Mouse (Mus musculus) megakaryocyte, embryonic 14.5 days (primary cell): ENCODE measurements around the gene Gm1043.

Experiments
- FLI1 ChIP-seq: IDR thresholded peaks from 2 replicates; pipeline ENCODE4 v1.6.1; 2012; ENCODE audit warnings: low read length, inconsistent platforms, mixed read lengths
- GATA1 ChIP-seq: IDR thresholded peaks from 3 replicates; pipeline ENCODE4 v1.6.1; 2012; ENCODE audit warnings: mixed read lengths, low read length, inconsistent platforms, borderline replicate concordance

DNA sequence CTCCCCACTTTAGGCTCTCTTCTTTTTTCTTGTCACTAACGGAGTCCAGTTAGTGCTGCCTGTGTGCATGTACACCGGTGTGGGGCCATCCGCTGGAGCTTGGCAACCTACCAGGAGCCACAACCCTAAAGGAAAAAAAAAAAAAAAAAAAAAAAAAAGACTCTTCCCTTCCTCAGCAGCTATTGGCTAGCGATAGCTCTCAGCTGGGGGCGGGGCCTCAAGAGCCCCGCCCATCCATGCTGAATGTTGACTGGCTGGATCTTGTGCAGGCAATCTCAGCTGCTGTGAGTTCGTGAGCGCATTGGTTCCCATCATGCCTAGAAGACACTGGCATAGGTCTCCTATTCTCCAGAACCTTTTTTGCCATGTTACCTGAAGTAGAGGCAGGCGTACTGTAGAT, 44.5 kb upstream of the Gm1043 start:
- TF ChIP-seq GATA1 (no peak), FLI1 (no peak)
